Mouse (Mus musculus): ENCODE measurements at regions not wholly inside any gene's neighbourhood (a gene's known extent, or its start where the extent isn't known, plus 50 kb on each side); places are given as distances from the start of the nearest gene placed in this dataset.

GRCm38 (mm10) chr8:42253358-42253757 lies 836.5 kb upstream of the Frg1 start:
- TF ChIP-seq CTCF (IDR thresholded peaks at IDR 0.05; ENCODE audit: insufficient read depth, low read depth, low read length), result no peak
- TF ChIP-seq POLR2A (IDR thresholded peaks at IDR 0.05; ENCODE audit: insufficient read depth, low read depth, low read length), result no peak

Data from olfactory bulb, adult 2 months (tissue).